Mouse (Mus musculus) brain, embryonic 14.5 days (tissue): Measurements from ENCODE around the gene Atrnl1.

ENCODE experiments used
- CTCF ChIP-seq: fragments of 200-500 bp; IDR thresholded peaks from 2 replicates; pipeline ENCODE4 v1.5.1; 2012; ENCODE audit warnings: inconsistent platforms, mild to moderate bottlenecking, moderate library complexity, borderline replicate concordance; ENCODE audit not compliant: insufficient read depth, insufficient read length; ENCODE audit errors: extremely low read depth
- POLR2A ChIP-seq: fragments of 200-500 bp; IDR thresholded peaks from 2 replicates; pipeline ENCODE4 v1.6.1; 2012; ENCODE audit warnings: mild to moderate bottlenecking, inconsistent platforms, borderline replicate concordance; ENCODE audit not compliant: poor library complexity, insufficient read depth, insufficient read length, severe bottlenecking; ENCODE audit errors: extremely low read depth

DNA sequence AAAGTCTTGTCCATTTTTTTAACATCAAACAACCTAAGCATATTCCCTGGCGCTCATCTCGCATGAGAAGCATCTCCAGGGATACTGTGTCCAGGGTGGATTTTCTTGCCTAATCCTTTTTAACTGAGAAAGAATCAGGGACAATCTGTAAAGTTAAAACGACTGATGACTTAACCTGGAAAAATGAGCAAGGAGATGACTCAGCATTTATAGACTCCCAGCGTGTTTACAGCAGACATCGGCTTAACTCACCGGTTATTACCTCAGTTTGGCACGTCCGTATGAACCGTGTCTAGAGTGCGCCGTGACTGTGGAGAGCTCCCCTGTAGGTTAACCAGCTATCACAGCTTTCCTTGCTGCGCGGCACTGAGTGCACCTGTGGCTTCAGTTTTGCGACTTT lies 141.4 kb downstream of the Atrnl1 start:
- no peak for TF ChIP-seq POLR2A
- no peak for TF ChIP-seq CTCF
